Mouse (Mus musculus): Measurements from ENCODE around the gene Kdm7a.

The Kdm7a gene

DNA sequence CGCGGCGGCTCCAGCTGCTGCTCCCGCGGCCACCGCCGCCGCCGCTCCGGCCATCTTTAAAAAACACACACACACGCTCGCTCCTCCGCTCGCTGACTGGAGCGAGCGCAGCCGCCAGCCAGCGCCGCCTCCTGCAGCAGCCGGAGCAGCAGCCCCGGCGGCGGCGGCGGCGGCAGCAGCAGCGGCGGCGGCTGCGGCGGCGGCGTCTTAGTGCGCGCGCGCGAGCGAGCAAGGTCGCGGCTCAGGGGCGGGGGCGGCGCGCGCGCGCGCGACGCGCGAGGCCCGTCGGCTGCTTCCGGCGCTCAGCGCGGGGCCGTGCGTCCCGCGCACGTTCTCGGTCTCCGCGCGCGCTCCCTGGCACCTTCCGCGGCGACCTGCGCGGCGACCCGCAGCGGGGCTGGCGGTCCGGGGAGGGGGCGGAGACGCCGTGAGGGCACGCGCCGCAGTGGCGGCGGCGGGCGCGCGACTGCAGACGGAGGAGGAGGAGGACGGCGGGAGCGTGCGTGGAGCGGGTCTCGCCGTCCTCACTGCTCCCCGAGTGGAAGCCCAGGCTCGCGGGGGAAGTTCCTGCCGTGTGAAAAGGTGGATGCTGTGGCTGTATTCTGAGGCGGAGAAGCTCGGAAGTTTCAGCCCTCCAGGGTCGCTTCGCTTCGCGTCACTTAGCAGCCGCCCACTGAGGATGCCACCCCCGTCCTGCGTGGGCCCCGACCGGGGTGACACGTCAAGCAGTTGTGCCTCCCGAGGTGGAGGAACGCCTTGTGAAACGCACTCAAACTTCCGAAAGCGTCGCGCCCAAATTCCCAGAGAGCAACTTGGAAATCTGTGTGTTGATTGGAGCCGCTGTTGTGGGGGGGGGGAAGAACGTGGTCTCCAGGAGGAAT lies at the start of gene Kdm7a:
Kdm7a (minus strand) TSS at position 209 of the 881 bp plus-strand sequence.
- DNase-seq (ENCODE audit: low read depth, low spot score): peak; percentile 90
- H3K36me3 ChIP-seq (ENCODE audit: control insufficient read depth, insufficient read depth, low read length, poor library complexity, severe bottlenecking): no peaks in the 10 kb centered on the region

DNA sequence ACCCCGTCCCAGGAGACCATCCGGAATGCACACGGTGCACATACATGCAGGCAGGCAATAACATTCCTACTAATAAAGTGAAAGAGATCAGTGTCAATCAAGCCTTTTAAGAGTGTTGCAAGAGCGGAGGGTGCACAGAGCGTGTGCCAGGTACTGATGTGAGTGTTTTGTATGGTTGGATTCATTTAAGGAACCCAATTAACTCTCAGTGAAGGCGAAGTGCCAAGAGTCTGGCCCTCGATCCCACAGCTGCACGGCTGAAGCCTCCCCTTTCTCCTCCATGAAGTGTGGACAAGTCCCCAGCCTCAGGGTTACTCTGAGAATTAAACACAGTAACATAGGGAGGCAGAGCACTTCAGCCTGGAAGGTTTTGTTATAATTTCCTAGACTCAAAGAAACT lies 48.7 kb upstream of the Kdm7a start:
- H3K27me3 ChIP-seq (ENCODE audit: control insufficient read depth, insufficient read depth, low read length, poor library complexity, severe bottlenecking): no peaks in the 10 kb centered on the region
- no peaks in the 10 kb centered on the region for H3K36me3 ChIP-seq (ENCODE audit: control insufficient read depth, insufficient read depth, low read length, poor library complexity, severe bottlenecking)
- no peak for DNase-seq (ENCODE audit: low read depth, low spot score)

More for the DNA sequence above, at the start of gene Kdm7a:
- no peaks in the 10 kb centered on the region for H3K27me3 ChIP-seq (ENCODE audit: control insufficient read depth, insufficient read depth, low read length, poor library complexity, severe bottlenecking)

DNA sequence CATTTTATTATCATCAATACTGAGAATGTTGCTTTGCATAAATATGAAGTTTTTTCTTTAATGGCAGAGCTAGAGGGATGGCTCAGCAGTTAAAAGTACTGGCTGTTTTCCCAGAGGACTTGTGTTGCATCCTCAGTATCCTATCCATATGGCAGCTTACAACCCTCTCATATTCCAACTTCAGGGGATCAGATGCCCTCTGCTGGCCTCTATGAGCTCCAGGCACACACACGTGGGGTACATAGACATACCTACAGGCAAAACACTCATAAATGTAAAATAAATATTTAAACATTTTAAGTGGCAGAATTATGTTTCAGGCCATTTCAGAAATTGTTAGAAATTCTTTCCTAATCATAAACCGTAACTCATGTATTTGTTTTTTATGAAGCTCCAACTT lies 43.5 kb upstream of the Kdm7a start:
- H3K36me3 ChIP-seq (ENCODE audit: control insufficient read depth, insufficient read depth, low read length, poor library complexity, severe bottlenecking): no peaks in the 10 kb centered on the region
- H3K27me3 ChIP-seq (ENCODE audit: control insufficient read depth, insufficient read depth, low read length, poor library complexity, severe bottlenecking): no peaks in the 10 kb centered on the region
- no peak for DNase-seq (ENCODE audit: low read depth, low spot score)

DNA sequence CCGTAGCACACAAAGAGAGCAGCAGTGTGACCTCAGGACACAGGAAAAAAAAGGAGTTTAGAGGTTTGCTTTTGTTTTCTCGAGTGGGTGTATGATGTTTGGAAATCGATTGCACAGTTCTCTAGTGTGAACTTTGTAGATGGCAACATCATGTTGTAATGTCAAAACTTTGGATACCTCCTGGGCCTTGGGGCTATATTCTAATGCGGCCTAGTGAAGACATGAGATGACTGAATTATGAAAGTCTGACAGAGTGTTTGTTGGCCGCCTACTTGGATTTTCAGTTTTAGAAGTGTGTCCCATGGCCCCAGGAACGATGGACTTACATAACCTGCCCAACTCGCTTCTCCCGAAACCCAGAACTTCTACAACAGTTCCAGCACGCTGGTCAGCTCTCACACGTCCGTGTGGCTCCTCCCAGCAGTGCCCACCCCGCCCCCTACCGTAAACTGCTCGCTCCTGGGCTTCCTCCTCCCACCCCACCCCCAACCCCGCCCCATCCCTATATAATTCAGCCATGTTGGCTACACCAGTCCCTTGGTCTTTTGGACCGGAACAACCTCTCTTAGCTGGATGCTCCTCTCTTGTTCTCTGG lies 42.7 kb upstream of the Kdm7a start:
- DNase-seq (ENCODE audit: low read depth, low spot score): no peak
- H3K36me3 ChIP-seq (ENCODE audit: control insufficient read depth, insufficient read depth, low read length, poor library complexity, severe bottlenecking): no peaks in the 10 kb centered on the region
- H3K27me3 ChIP-seq (ENCODE audit: control insufficient read depth, insufficient read depth, low read length, poor library complexity, severe bottlenecking): no peaks in the 10 kb centered on the region

DNA sequence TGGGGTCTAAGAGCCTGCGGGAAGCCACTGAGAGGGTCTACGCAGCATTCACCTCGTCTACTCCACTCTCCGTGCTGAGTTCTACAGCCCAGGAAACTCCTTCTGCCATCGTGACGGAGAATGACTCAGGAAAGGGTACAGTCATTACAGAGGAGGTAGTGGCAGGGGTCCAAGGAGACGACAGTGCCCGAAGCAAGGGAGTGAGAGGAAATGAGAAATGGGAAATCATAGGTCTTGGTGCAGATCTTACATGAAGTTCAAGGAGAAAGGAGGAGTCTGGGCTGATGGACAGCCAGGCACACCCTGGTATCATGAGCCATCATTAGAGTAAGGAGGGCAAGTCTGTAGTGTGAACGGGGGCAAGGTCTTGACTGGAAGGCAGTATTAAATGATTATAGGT lies 37.5 kb upstream of the Kdm7a start:
- DNase-seq (ENCODE audit: low read depth, low spot score): no peak
- H3K27me3 ChIP-seq (ENCODE audit: control insufficient read depth, insufficient read depth, low read length, poor library complexity, severe bottlenecking): no peaks in the 10 kb centered on the region
- H3K36me3 ChIP-seq (ENCODE audit: control insufficient read depth, insufficient read depth, low read length, poor library complexity, severe bottlenecking): no peaks in the 10 kb centered on the region

DNA sequence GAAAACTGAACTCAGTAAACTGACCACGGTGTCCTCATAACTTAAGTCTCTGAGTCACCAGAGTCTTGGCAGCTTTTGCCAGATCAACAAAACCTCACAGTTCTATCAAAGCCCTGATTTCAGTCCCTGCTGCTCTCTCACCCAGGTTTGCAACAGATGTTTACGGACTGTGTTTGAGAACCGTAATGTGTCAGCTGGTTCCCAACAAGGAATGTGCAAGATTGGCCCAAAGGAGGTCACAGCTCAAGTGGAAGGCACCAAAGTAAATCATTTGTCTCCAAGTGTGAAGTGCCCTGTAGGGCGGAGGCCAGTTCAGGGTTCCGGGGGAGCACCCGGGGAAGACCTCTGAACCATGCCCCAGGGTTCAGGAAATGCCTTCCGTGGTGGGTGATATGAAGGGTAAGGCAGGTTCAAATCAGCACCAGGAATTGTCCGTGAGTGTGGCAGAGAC lies 36.9 kb upstream of the Kdm7a start:
- DNase-seq (ENCODE audit: low read depth, low spot score): no peak
- Histone ChIP-seq H3K27me3 (ENCODE audit: control insufficient read depth, insufficient read depth, low read length, poor library complexity, severe bottlenecking) (no peaks in the 10 kb centered on the region), H3K36me3 (ENCODE audit: control insufficient read depth, insufficient read depth, low read length, poor library complexity, severe bottlenecking) (no peaks in the 10 kb centered on the region)

DNA sequence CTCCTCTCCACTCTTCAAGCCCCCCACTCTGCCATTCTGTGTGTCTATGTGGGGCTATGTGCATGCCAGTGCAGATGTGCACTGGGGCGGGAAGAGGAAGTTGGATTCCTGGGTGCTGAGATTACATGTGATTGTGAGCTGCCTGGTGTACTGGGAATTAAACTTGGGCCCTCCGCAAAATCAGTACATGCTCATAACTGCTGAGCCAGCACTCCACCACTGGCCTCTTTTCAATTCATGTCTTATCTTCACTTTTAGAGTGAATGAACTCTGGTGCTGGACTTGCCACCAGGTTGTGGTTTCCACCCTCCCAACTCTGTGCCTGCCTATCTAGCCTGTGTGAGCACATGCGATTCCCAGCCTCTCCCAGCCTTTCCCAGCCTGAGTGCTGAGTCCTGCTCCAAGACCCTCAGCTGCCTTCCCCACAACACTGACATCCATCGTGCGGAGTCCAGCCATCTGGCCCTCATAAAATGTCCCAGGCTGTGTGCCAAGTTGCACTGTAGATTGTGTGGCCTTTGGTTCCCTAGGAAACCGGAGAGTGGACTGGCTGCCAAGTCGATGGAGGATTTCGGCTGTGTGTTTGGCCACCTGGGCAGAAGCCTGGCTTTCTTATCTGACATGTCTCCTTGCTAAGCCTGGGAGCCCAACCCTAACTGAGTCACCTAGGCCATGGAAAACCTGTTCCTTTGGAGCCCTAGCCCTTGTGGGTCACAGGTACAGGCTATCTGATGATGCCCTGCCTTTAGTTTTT lies 36.3 kb upstream of the Kdm7a start:
- Histone ChIP-seq H3K27me3 (ENCODE audit: control insufficient read depth, insufficient read depth, low read length, poor library complexity, severe bottlenecking) (no peaks in the 10 kb centered on the region), H3K36me3 (ENCODE audit: control insufficient read depth, insufficient read depth, low read length, poor library complexity, severe bottlenecking) (no peaks in the 10 kb centered on the region)
- DNase-seq (ENCODE audit: low read depth, low spot score): no peak

DNA sequence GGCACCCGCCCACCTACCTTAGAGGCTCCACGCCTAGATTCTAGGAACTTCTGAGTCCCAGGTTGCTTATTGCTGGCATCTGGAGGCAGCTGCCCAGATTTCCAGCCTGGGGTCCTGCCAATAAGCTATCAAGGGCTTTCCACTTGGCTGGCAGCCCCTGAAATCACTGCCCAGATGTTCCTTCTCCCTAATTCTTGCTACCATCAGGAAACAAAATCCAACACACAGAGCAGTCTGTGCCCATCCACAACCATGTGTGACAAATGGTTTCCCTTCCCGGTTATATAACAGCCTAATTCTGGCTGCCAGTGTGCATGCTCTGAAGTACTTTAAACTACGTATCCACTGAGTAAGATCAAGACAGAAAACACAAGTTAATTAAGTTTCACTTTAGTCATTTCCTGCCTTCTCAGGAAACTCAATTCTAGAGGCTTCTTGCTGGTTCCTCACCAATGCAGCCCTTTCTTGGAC lies 34.9 kb upstream of the Kdm7a start:
- Histone ChIP-seq H3K27me3 (ENCODE audit: control insufficient read depth, insufficient read depth, low read length, poor library complexity, severe bottlenecking) (no peaks in the 10 kb centered on the region), H3K36me3 (ENCODE audit: control insufficient read depth, insufficient read depth, low read length, poor library complexity, severe bottlenecking) (no peaks in the 10 kb centered on the region)
- DNase-seq (ENCODE audit: low read depth, low spot score): peak; percentile 70

DNA sequence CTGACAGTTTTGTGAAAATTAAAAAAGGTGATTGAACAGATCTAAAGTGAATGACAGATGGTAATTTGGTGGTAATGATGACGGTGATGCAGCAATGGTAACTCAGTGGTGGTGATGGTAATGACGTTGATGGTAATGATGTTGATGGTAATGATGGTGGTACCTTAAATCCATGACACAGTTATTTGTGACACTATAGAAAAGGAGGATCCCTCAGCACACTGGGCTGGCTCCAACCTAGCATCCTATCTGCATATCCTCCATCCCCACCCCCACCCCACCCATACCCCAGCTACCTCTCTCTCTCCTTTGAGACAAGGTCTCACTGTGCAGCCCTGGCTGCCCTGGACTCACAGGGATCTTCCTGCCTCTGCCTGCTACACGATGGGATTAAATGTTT lies 34.4 kb upstream of the Kdm7a start:
- DNase-seq (ENCODE audit: low read depth, low spot score): no peak
- no peaks in the 10 kb centered on the region for H3K36me3 ChIP-seq (ENCODE audit: control insufficient read depth, insufficient read depth, low read length, poor library complexity, severe bottlenecking)

DNA sequence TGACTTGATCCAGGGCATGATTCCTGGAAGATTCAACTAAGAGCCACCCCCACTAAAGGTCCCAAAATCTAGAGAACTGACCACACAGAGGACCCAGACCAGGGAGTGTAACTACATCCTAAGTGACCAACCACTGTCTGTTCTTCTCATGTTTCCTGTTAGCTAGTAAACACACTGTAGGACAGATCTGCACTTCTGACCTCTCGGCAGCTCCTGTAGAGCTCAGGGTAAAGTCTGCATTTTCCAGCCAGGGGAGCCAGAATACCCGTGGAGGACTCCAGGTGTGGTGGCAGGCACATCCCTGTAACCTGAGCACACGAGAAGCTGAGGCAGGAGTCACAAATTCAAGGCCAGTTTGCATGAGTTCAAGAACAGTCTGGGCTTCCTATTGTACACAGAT lies 31.3 kb upstream of the Kdm7a start:
- no peaks in the 10 kb centered on the region for H3K36me3 ChIP-seq (ENCODE audit: control insufficient read depth, insufficient read depth, low read length, poor library complexity, severe bottlenecking)
- H3K27me3 ChIP-seq (ENCODE audit: control insufficient read depth, insufficient read depth, low read length, poor library complexity, severe bottlenecking): no peaks in the 10 kb centered on the region
- no peak for DNase-seq (ENCODE audit: low read depth, low spot score)

More for the DNA sequence above, 34.4 kb upstream of the Kdm7a start:
- no peaks in the 10 kb centered on the region for H3K27me3 ChIP-seq (ENCODE audit: control insufficient read depth, insufficient read depth, low read length, poor library complexity, severe bottlenecking)

DNA sequence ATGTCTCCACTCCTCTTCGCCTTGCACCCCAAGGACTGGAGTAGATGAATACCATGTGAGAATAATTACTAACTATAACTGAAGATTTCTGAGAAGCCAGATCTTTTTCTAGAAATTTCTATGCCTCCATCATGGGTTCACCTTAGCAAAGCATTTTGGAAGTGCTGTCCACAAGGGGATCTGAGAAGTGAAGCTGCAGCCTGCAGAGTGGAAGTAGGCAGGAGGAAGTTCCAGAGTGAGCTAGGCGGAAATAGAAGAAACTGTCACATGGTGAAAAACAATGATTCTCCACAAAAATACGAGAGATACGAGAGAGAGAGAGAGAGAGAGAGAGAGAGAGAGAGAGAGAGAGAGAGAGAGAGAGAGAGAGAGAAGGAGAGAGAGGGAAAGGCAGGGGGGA lies 26.0 kb upstream of the Kdm7a start:
- no peaks in the 10 kb centered on the region for H3K27me3 ChIP-seq (ENCODE audit: control insufficient read depth, insufficient read depth, low read length, poor library complexity, severe bottlenecking)
- H3K36me3 ChIP-seq (ENCODE audit: control insufficient read depth, insufficient read depth, low read length, poor library complexity, severe bottlenecking): no peaks in the 10 kb centered on the region
- DNase-seq (ENCODE audit: low read depth, low spot score): peak; percentile 59

DNA sequence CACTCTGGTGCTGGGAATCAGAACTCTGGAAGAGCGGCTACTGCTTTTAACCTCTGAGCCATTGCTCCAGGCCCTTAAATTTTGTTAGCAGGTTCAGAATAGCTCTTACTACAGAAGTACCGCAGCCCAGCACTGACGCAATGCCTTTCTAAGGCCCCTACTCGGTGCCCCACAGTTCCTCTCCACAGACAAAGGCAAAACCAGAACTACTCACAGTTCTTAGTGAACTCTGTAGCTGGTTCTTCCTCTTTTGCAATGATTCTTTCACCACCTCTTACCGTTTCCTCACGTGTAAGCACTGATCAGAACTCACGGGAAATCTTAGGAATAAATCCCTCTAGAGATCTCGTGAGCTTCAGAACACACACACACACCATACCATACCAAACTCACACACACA lies 24.1 kb upstream of the Kdm7a start:
- DNase-seq (ENCODE audit: low read depth, low spot score): peak; percentile 70
- Histone ChIP-seq H3K36me3 (ENCODE audit: control insufficient read depth, insufficient read depth, low read length, poor library complexity, severe bottlenecking) (no peaks in the 10 kb centered on the region), H3K27me3 (ENCODE audit: control insufficient read depth, insufficient read depth, low read length, poor library complexity, severe bottlenecking) (no peaks in the 10 kb centered on the region)

DNA sequence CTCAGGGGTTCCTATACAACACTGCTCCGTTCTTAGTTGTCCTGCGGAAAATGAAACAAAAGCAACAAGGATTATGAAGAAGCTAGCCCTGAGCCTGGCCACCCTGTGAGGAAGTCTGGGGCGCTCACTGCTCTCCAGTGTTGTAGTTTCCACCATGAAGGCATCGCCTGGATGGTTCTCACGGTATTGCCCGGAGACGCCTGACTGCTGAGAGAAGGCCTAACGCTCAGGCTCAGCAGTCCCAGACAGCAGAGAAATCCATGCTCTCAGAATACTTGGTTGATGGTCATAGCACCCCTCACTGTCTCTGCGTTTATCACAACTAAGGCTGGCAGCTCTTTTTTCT lies 20.0 kb upstream of the Kdm7a start:
- DNase-seq (ENCODE audit: low read depth, low spot score): no peak
- Histone ChIP-seq H3K27me3 (ENCODE audit: control insufficient read depth, insufficient read depth, low read length, poor library complexity, severe bottlenecking) (no peaks in the 10 kb centered on the region), H3K36me3 (ENCODE audit: control insufficient read depth, insufficient read depth, low read length, poor library complexity, severe bottlenecking) (no peaks in the 10 kb centered on the region)

DNA sequence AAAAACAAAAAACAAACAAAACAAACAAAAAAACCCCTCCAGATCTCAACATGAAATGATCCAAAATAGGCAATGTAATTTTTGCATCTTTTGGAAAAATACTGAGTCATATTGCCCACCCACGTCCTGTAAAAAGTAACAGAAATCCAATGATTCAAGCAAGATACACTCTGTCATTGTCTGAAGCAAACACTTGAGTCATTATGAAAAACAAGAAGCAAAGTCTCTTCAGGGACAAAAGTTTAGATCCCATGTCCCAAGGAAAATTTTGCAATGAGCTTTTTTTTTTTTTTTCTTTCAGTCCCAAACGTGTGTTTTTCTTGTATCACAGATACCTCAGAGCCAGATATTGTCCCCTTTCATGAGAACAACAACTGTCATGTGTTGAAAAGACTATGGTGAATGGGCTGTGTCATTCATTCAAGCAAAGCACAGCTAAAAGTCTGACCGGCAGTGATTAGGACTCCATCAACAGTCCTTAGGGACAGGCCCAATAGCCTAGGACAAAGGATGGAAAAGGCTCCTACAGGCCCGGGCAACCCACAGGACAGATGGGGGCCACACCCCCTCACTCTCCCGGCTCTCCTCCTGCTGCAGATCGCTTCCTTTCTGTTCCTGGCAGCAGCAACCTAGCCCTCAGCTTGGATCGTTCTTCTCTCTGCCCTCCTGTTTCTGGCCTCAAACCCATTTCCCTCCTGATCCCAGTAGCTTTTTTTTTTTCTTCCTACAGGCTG lies 19.5 kb upstream of the Kdm7a start:
- DNase-seq (ENCODE audit: low read depth, low spot score): no peak
- Histone ChIP-seq H3K36me3 (ENCODE audit: control insufficient read depth, insufficient read depth, low read length, poor library complexity, severe bottlenecking) (no peaks in the 10 kb centered on the region), H3K27me3 (ENCODE audit: control insufficient read depth, insufficient read depth, low read length, poor library complexity, severe bottlenecking) (no peaks in the 10 kb centered on the region)

All from splenic B cell, adult 2 months (primary cell).